Mouse (Mus musculus) embryonic facial prominence, embryonic 11.5 days (tissue): ENCODE data around the gene Ltf. TPM values are rescaled to one million over a fixed set of nuclear protein-coding genes. Genes with fewer than 3 reads are reported as not detected.

ENCODE experiments used
- ATAC-seq: fragments of 200-750 bp; cut with Nextera tagmentation; replicated peaks from 2 replicates; pipeline ENCODE4 v1.8.0; 2017; ENCODE audit warnings: low read depth; ENCODE audit not compliant: insufficient number of reproducible peaks, low FRiP score, low TSS enrichment
- DNase-seq: peaks from one replicate; pipeline ENCODE4 v3.0.0-alpha.2; 2015; ENCODE audit warnings: low spot score
- H3K27ac ChIP-seq: fragments of 300-500 bp; sonication (generic); replicated peaks from 2 replicates; pipeline ENCODE4 v1.5.1; 2014; ENCODE audit warnings: mild to moderate bottlenecking, low read depth, low read length, control low read depth
- H3K27me3 ChIP-seq: fragments of 300-500 bp; sonication (generic); 2 replicates; pipeline ENCODE4 v1.6.1; 2014; ENCODE audit warnings: mild to moderate bottlenecking, low read length, moderate library complexity, mixed read lengths; ENCODE audit not compliant: control insufficient read depth, insufficient read depth
- H3K36me3 ChIP-seq: fragments of 300-500 bp; sonication (generic); replicated peaks from 2 replicates; pipeline ENCODE4 v1.6.1; 2014; ENCODE audit warnings: low read depth, mild to moderate bottlenecking, low read length, moderate library complexity, mixed read lengths; ENCODE audit not compliant: control insufficient read depth, insufficient read depth
- H3K4me1 ChIP-seq: fragments of 300-500 bp; sonication (generic); 2 replicates; pipeline ENCODE4 v1.6.1; 2014; ENCODE audit warnings: low read length, mixed read lengths; ENCODE audit not compliant: control insufficient read depth, insufficient read depth
- H3K4me2 ChIP-seq: fragments of 300-500 bp; sonication (generic); 2 replicates; pipeline ENCODE4 v1.6.1; 2014; ENCODE audit warnings: low read depth, mild to moderate bottlenecking, control low read depth, low read length, moderate library complexity
- H3K4me3 ChIP-seq: fragments of 300-500 bp; sonication (generic); 2 replicates; pipeline ENCODE4 v1.5.1; 2014; ENCODE audit warnings: low read depth, low read length, control low read depth
- H3K9ac ChIP-seq: fragments of 300-500 bp; sonication (generic); replicated peaks from 2 replicates; pipeline ENCODE4 v1.6.1; 2014; ENCODE audit warnings: mild to moderate bottlenecking, control low read depth, low read length
- H3K9me3 ChIP-seq: fragments of 300-500 bp; sonication (generic); replicated peaks from 2 replicates; pipeline ENCODE4 v1.6.1; 2016; ENCODE audit warnings: mild to moderate bottlenecking, low read length, inconsistent platforms, mixed read lengths; ENCODE audit not compliant: control insufficient read depth
- WGBS: fragments of 180-500 bp; shearing (Covaris S2); extraction: QIAGEN DNeasy Blood & Tissue Kit; methylation state at CpG from one replicate; pipeline ENCODE4 v1.1.7; 2014; 5-methylcytosine and 5-hydroxymethylcytosine counted together
- polyA plus RNA-seq: library from polyadenylated mRNA; unstranded; fragments of >200 nt; fragmentation: Nextera tagmentation; extraction: Ambion mirVana; gene quantifications from 2 replicates; pipeline ENCODE4 v1.2.1, GENCODE M21; 2014

The Ltf gene
- polyA plus RNA-seq, 1 experiment from 2014 or later: 1.1 TPM

- ATAC-seq: no peak
These were observed 17.4 kb upstream of the Ltf start for GRCm38 (mm10) chr9:111001621-111002020.

DNA sequence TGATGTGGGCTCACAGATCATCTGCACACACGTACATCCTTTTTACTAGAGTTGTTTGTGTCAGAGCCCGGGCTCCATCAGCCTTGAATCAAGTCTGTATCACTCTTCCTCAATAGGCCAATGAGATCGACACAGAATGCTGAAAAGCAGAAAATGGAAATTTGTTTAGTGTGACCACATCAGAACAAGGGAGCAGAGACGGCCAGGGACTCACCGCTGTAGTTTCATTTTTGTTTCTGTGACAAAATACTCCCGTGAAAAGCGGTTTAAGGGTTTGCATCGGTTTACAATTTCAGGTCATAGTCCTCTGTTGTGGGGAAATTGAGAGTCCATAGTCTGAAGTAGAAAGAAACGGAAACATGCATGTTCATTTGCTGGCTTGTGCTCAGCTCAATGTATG is 15.8 kb upstream of the Ltf start:
- Histone ChIP-seq H3K36me3 (no peaks in the 10 kb centered on the region), H3K4me3 (no peak overlapping the region), H3K27me3 (no peaks in the 10 kb centered on the region), H3K9me3 (no peaks in the 10 kb centered on the region), H3K9ac (no peak overlapping the region), H3K27ac (no peak overlapping the region), H3K4me2 (no peak overlapping the region), H3K4me1 (no peaks in the 10 kb centered on the region)
- ATAC-seq: no peak
- WGBS: 95% methylated on average over 9 of the region's 9 CpGs
- no peak for DNase-seq

More at GRCm38 (mm10) chr9:111001621-111002020, 17.4 kb upstream of the Ltf start:
- 75% methylated on average over 12 of the region's 12 CpGs for WGBS
- H3K27ac ChIP-seq: no peak overlapping the region
- no peak overlapping the region for H3K4me3 ChIP-seq
- no peaks in the 10 kb centered on the region for H3K9me3 ChIP-seq
- no peaks in the 10 kb centered on the region for H3K36me3 ChIP-seq
- H3K9ac ChIP-seq: no peak overlapping the region
- H3K27me3 ChIP-seq: no peaks in the 10 kb centered on the region
- H3K4me2 ChIP-seq: no peak overlapping the region; the same call in 1 of the 2 replicates
- DNase-seq: no peak
- H3K4me1 ChIP-seq: no peaks in the 10 kb centered on the region

DNA sequence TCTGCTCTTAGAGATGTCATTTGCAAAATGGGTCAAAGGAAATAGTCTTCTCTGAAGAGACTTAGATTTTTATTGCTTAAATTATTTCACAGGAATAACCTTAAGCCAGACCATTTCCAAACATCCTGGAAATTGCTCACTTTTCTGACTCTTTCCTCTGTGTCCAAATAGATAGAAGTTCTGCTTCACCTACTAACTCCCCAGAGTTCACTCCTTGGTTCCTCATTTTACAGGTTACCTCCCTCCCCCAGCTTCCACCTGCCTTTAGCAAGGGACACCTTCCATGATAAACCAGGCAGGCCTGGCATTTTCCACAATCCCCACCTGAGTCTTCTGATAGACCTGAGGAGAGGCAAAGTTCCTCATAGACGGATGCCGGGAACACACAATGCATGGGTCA is 12.5 kb upstream of the Ltf start:
- H3K9ac ChIP-seq: no peak overlapping the region
- no peak for DNase-seq
- no peaks in the 10 kb centered on the region for H3K36me3 ChIP-seq
- no peak for ATAC-seq
- no peak overlapping the region for H3K27ac ChIP-seq
- no peak overlapping the region for H3K4me2 ChIP-seq
- no peak overlapping the region for H3K4me3 ChIP-seq
- WGBS: 94% methylated on average over 2 of the region's 2 CpGs
- no peaks in the 10 kb centered on the region for H3K9me3 ChIP-seq
- no peaks in the 10 kb centered on the region for H3K27me3 ChIP-seq
- no peaks in the 10 kb centered on the region for H3K4me1 ChIP-seq

DNA sequence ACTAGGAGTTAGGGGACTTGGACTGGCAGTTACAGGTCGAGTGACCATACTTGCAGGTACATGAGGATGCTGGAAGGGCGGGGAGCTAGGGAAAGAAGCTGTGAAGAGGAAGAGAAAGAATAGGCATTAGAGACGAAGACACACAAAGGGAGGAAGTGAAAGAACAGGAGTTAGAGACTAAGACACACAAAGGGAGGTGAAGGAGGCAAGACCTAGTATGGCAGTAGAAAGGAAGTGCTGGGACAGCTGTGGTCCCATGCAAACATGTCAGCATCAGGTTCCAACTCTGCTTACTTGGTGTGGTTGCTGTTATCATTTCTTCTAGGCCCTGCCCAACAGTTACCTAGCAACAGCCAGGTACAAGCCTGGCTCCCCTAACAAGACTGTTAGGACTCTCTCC is 9.3 kb upstream of the Ltf start:
- Histone ChIP-seq H3K9me3 (no peaks in the 10 kb centered on the region), H3K36me3 (no peaks in the 10 kb centered on the region), H3K4me1 (no peaks in the 10 kb centered on the region), H3K27ac (no peak overlapping the region), H3K4me3 (no peak overlapping the region), H3K9ac (no peak overlapping the region), H3K4me2 (no peak overlapping the region), H3K27me3 (no peaks in the 10 kb centered on the region)
- DNase-seq (no peak), ATAC-seq (no peak)
- WGBS: 70% methylated on average over 3 of the region's 3 CpGs

GRCm38 (mm10) chr9:111011550-111011949 is 7.5 kb upstream of the Ltf start:
- DNase-seq (no peak), ATAC-seq (no peak)
- 82% methylated on average over 9 of the region's 9 CpGs for WGBS
- H3K27ac ChIP-seq: no peak overlapping the region
- no peak overlapping the region for H3K4me2 ChIP-seq
- no peak overlapping the region for H3K9ac ChIP-seq
- H3K27me3 ChIP-seq: no peaks in the 10 kb centered on the region
- no peaks in the 10 kb centered on the region for H3K9me3 ChIP-seq
- no peaks in the 10 kb centered on the region for H3K4me1 ChIP-seq
- H3K4me3 ChIP-seq: no peak overlapping the region
- H3K36me3 ChIP-seq: no peaks in the 10 kb centered on the region

GRCm38 (mm10) chr9:111012041-111012440 is 7.0 kb upstream of the Ltf start:
- Histone ChIP-seq H3K4me2 (no peak overlapping the region), H3K27ac (no peak overlapping the region), H3K4me3 (no peak overlapping the region), H3K9ac (no peak overlapping the region), H3K9me3 (no peaks in the 10 kb centered on the region), H3K27me3 (no peaks in the 10 kb centered on the region), H3K4me1 (no peaks in the 10 kb centered on the region), H3K36me3 (no peaks in the 10 kb centered on the region)
- 75% methylated on average over 3 of the region's 3 CpGs for WGBS
- no peak for DNase-seq
- no peak for ATAC-seq

GRCm38 (mm10) chr9:111015658-111016057 is 3.4 kb upstream of the Ltf start:
- no peak overlapping the region for H3K4me2 ChIP-seq
- H3K9ac ChIP-seq: no peak overlapping the region
- no peaks in the 10 kb centered on the region for H3K27me3 ChIP-seq
- H3K4me1 ChIP-seq: no peaks in the 10 kb centered on the region
- H3K4me3 ChIP-seq: no peak overlapping the region
- no peaks in the 10 kb centered on the region for H3K9me3 ChIP-seq
- WGBS: 79% methylated on average over 4 of the region's 4 CpGs
- H3K27ac ChIP-seq: no peak overlapping the region
- ATAC-seq (no peak), DNase-seq (no peak)
- no peaks in the 10 kb centered on the region for H3K36me3 ChIP-seq

DNA sequence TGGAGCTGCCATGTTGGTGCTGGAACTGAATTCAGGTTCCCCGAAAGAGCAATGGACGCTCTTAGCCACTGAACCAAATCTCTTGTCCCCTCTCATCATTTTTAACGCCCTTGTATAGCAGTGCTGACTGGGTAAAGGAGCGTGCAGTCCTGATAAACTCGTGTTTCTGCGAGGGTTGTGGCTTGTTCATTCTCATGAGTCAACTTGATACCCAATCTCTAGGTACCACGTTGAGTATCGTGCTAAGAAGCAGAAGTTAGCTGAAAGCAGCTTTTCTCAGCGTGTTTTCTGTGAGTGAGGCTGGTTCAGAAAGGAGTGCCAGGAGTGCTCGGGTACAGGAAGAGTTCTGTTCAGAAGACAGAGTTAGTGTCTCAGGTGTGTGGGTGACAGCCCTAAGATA is 7.7 kb downstream of the Ltf start:
- WGBS: 90% methylated on average over 10 of the region's 10 CpGs
- H3K36me3 ChIP-seq: no peaks in the 10 kb centered on the region
- H3K27me3 ChIP-seq: no peaks in the 10 kb centered on the region
- H3K9me3 ChIP-seq: no peaks in the 10 kb centered on the region
- no peak overlapping the region for H3K4me2 ChIP-seq
- DNase-seq: no peak
- no peak for ATAC-seq
- no peak overlapping the region for H3K27ac ChIP-seq
- no peaks in the 10 kb centered on the region for H3K4me1 ChIP-seq
- no peak overlapping the region for H3K4me3 ChIP-seq
- no peak overlapping the region for H3K9ac ChIP-seq
